Mouse (Mus musculus) left cerebral cortex, postnatal 36 days (tissue): ENCODE measurements around the gene Trim41. TPM values are rescaled to one million over a fixed set of nuclear protein-coding genes. Genes with fewer than 3 reads are reported as not detected.

ENCODE experiments used
- DNase-seq, 2 experiments: peaks; one replicate each; pipeline ENCODE4 v3.0.0; 2021 to 2022; ENCODE audit warnings: low spot score in 2 of 2, mixed read lengths in 1 of 2
- intact Hi-C: fragments of 180-260 bp; cut with DNase I; formaldehyde crosslinking; loops from one replicate; pipeline ENCODE4 v1.15.1; 2025
- total RNA-seq, 2 experiments: library from RNA; stranded (reverse); gene quantifications; 2 replicates each; pipeline ENCODE4 v1.2.3; 2021

Trim41 gene
- total RNA-seq, 2 experiments from 2014 or later: 61.2 to 62.1 TPM

DNA sequence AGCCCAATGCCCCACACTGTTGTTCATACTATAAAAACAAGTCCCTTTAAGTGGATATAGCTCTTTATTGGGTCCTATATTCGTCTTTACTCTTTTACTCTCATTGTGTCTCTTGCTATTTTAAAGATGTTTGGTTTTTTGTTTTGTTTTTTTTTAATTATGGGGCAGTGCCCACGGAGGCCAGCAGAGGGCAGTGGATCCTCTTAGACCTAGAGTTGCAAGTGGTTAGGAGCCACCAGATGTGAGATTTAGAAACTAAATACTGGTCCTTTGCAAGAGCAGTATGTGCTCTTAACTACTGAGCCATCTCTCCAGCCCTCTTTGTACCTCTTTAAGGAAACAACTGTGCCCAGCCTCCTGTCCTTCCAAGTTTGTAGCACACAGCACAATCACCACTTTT is 45.5 kb downstream of the Trim41 start:
- no peak for DNase-seq
- intact Hi-C loops: loop anchor here (5.0 to 10.0 kb wide), 2 partner anchors 1854 to 1927 kb away; no protein-coding TSS in a partner anchor

DNA sequence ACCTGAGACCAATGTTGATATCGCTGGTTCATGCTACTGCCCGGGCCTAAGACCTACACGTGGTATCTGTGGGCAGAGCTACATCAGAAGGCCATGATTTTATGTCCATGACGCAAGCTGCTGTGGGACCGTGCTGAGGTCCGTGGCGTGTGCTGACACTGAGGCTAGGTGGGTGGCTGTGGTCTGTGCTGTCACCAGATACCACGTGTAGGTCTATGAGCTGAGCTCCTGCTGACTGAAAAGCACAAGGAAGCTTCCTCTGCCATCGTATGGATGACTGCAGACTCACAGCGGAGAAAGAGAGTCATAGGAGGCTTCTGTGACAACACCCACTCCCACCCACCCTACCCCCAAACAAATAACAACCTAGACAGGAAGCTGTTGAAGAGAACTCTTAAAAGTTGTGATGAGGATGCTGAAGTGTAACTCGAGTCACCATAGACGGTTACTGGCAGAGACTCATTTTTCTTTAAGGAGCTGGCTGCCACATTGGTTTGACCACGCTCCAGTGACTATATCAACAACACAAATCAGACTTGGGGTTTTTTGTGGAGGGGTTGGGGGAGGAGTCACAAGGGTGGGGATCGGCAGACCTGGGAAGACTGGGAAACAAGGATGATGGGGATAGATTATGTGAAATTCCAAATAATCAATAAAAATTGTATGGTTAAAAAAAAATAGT is 49.8 kb downstream of the Trim41 start:
- intact Hi-C loops: no loop called here
- no peak for DNase-seq

DNA sequence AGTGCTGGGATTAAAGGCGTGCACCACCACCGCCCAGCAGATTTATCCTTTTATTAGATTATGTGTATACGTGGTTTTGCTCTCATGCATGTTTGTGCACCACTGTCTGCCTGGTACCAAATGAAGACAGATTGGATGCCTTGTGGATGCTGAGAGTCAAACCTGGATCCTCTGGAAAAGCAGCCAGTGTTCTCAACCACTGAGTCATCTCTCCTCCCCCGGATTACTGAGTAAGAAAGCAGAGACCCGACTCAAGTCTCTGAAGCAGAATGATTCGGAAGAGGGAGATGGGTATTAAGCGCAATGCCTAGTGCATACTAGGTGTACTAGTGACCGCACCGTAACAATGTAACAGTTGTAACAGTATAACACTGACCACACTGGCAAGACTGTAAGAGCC is 53.0 kb downstream of the Trim41 start:
- DNase-seq: no peak
- intact Hi-C loops: no loop called here

DNA sequence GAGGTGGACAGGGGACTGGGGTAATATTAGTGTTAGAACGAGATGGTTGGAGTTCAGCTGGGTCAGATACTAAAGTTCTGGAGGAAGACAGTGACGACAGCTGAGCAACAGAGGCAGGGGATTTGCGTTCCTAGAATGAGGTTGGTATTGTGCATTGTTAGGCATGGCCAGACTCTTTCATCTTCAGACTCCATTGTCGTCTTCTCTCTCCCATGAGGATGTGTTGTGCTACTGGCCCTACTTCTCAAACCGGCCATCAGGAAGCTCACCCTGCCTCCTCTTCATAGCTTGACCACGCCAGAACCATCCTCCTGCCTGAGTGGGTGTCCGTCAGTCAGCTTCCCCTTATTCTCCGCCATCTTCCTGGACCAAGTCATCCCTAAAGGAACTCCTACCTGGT is 58.1 kb downstream of the Trim41 start:
- no peak for DNase-seq
- intact Hi-C loops: no loop called here

Other genes with a start within 250 kb of the Trim41 start
- 100 to 1,000 TPM; 215 to 226 TPM for gene Rack1, start 17.0 kb downstream of the Trim41 start, total RNA-seq
- gene Trim7, start 8.8 kb upstream of the Trim41 start, total RNA-seq: 1 to 10 TPM; 2.5 to 3.0 TPM
- gene Gm12184, start 9.3 kb upstream of the Trim41 start, total RNA-seq: 1 to 10 TPM; 1.3 to 3.0 TPM
- gene Irgm1, start 54.3 kb upstream of the Trim41 start, total RNA-seq: 1 to 10 TPM; 5.2 to 6.2 TPM
- under 1 TPM; 0.16 to 0.22 TPM for gene Gm5431, start 84.9 kb upstream of the Trim41 start, total RNA-seq
- gene Psme2b, start 128.8 kb upstream of the Trim41 start, total RNA-seq: 1 to 10 TPM in 1 of 2 experiments, under 1 TPM in 1; 0.99 to 1.5 TPM
- not detected for gene Olfr56, start 161.5 kb upstream of the Trim41 start, total RNA-seq
- gene 9930111J21Rik1, start 162.0 kb upstream of the Trim41 start, total RNA-seq: under 1 TPM; 0.81 to 0.95 TPM
- gene Gm12185, start 174.9 kb upstream of the Trim41 start, total RNA-seq: under 1 TPM; 0.15 to 0.20 TPM
- under 1 TPM; 0.39 to 0.43 TPM for gene Tgtp1, start 176.8 kb upstream of the Trim41 start, total RNA-seq
- 1 to 10 TPM; 1.1 to 1.2 TPM for gene 9930111J21Rik2, start 233.9 kb upstream of the Trim41 start, total RNA-seq
- gene Tgtp2, start 246.9 kb upstream of the Trim41 start, total RNA-seq: under 1 TPM in 1 of 2 experiments, not detected in 1; 0.18 TPM